In genomic region chr9:70834730-70835154, GRCm38 (mm10) we compare ENCODE assay signal across 8 mouse cellular contexts.
A peak's percentile ranks its signal among the peaks of the same experiment; 100 is the strongest.
DNase-seq lines count a peak whose midpoint lies in the region; ATAC-seq and TF ChIP-seq lines count a peak whose summit lies in the region.

No protein-coding gene starts in this region.

- intact Hi-C loops in gastrocnemius, postnatal 14 days (cut with DNase I; ENCODE audit: low total_unique reads), result no loop called here

- H3K36me3 ChIP-seq in neural tube, embryonic 15.5 days, result no peaks in the 10 kb centered on the region
- no peaks in the 10 kb centered on the region for H3K36me3 ChIP-seq in liver, embryonic 11.5 days (ENCODE audit: control insufficient read depth, insufficient read depth, low read length)

- H3K4me2 ChIP-seq in neural tube, embryonic 15.5 days, result no peak overlapping the region
- peak overlapping the region; percentile 54 for H3K4me2 ChIP-seq in liver, embryonic 11.5 days

- no peak overlapping the region for H3K9ac ChIP-seq in neural tube, embryonic 15.5 days (replicated peaks)
- H3K9ac ChIP-seq in liver, embryonic 11.5 days (ENCODE audit: low read depth, low read length), result peak overlapping the region; percentile 32; the same call in 1 of the 2 replicates

- no peak for DNase-seq in neural tube, embryonic 10.5 days (ENCODE audit: extremely low spot score, low spot score)
- peak; percentile 38 for DNase-seq in gastrocnemius, postnatal 14 days
- peak; percentile 92 for DNase-seq in kidney, adult 18-20 months
- DNase-seq in liver, embryonic 11.5 days (ENCODE audit: low spot score), result peak; percentile 80
- DNase-seq in ovary, postnatal 14 days (ENCODE audit: low spot score), result peak; percentile 61
- peak; percentile 88 for DNase-seq in yolk sac, embryonic 10.5 days (ENCODE audit: low spot score)

- TF ChIP-seq POLR2A in bone marrow macrophage, adult 2 months (IDR thresholded peaks at IDR 0.05; ENCODE audit: borderline replicate concordance, low read depth, low read length), result no peak

- H3K9me3 ChIP-seq in neural tube, embryonic 15.5 days (replicated peaks), result no peaks in the 10 kb centered on the region
- H3K9me3 ChIP-seq in liver, embryonic 11.5 days (ENCODE audit: control insufficient read depth, low read length), result no peaks in the 10 kb centered on the region

- ATAC-seq in neural tube, embryonic 15.5 days (ENCODE audit: low FRiP score), result no peak
- ATAC-seq in liver, embryonic 11.5 days (replicated peaks; ENCODE audit: low FRiP score), result peak; percentile 97

- H3K27ac ChIP-seq in neural tube, embryonic 15.5 days (replicated peaks), result peak overlapping the region; percentile 37; the same call in 1 of the 2 replicates
- H3K27ac ChIP-seq in bone marrow macrophage, adult 2 months (ENCODE audit: insufficient read depth, low read depth, low read length), result peak overlapping the region; percentile 33
- peak overlapping the region; percentile 100 for H3K27ac ChIP-seq in liver, embryonic 11.5 days (ENCODE audit: low read depth, low read length)

- H3K4me1 ChIP-seq in neural tube, embryonic 15.5 days, result no peaks in the 10 kb centered on the region
- peaks cover 58% of the 10 kb centered on the region for H3K4me1 ChIP-seq in bone marrow macrophage, adult 2 months (ENCODE audit: control insufficient read depth, insufficient read depth, low read length)
- H3K4me1 ChIP-seq in liver, embryonic 11.5 days (replicated peaks; ENCODE audit: control insufficient read depth, insufficient read depth, low read length), result peaks cover 60% of the 10 kb centered on the region

- WGBS in neural tube, embryonic 15.5 days, result 41% methylated on average over 4 of the region's 4 CpGs
- WGBS in liver, embryonic 11.5 days, result 20% methylated on average over 4 of the region's 4 CpGs

- no peak for TF ChIP-seq CTCF in bone marrow macrophage, adult 2 months (IDR thresholded peaks at IDR 0.05; ENCODE audit: low read depth, low read length)

- no peaks in the 10 kb centered on the region for H3K27me3 ChIP-seq in neural tube, embryonic 15.5 days (replicated peaks)
- no peaks in the 10 kb centered on the region for H3K27me3 ChIP-seq in liver, embryonic 11.5 days (replicated peaks; ENCODE audit: control insufficient read depth, insufficient read depth, low read length)

- no peak overlapping the region for H3K4me3 ChIP-seq in neural tube, embryonic 15.5 days (replicated peaks)
- H3K4me3 ChIP-seq in bone marrow macrophage, adult 2 months (ENCODE audit: insufficient read depth, low read length), result no peak overlapping the region
- H3K4me3 ChIP-seq in liver, embryonic 11.5 days (ENCODE audit: low read depth, low read length), result no peak overlapping the region

Comparison
In these comparisons a context has a peak if more than half of its experiments do, and no peak if none do; other contexts are left out.
1. H3K27ac ChIP-seq: peak in every context shown above with its lines; median percentile 100 in liver, embryonic 11.5 days; 37 in neural tube, embryonic 15.5 days; 33 in bone marrow macrophage, adult 2 months.